Mouse (Mus musculus) cerebellum, adult 2 months (tissue): ENCODE results near the gene Nox1. TPM values are rescaled to one million over a fixed set of nuclear protein-coding genes. Genes with fewer than 3 reads are reported as not detected.

Experiments
- DNase-seq, 2 experiments: peaks; one replicate each; pipeline ENCODE4 v3.0.0; 2021
- H3K27ac ChIP-seq: fragments of 200-500 bp; 2 replicates; pipeline ENCODE4 v1.5.1; 2012; ENCODE audit warnings: low read length, control low read depth, inconsistent platforms; ENCODE audit not compliant: insufficient read depth
- H3K27me3 ChIP-seq: fragments of 200-500 bp; 2 replicates; pipeline ENCODE4 v1.6.1; 2012; ENCODE audit warnings: inconsistent platforms, mild to moderate bottlenecking, low read length, moderate library complexity; ENCODE audit not compliant: control insufficient read depth, insufficient read depth
- H3K4me1 ChIP-seq: fragments of 200-500 bp; 2 replicates; pipeline ENCODE4 v1.6.1; 2011; ENCODE audit warnings: low read length; ENCODE audit not compliant: control insufficient read depth, insufficient read depth
- H3K4me3 ChIP-seq: fragments of 200-500 bp; replicated peaks from 2 replicates; pipeline ENCODE3; 2011; ENCODE audit warnings: mild to moderate bottlenecking, low read depth, low read length, control low read depth; ENCODE audit not compliant: insufficient read depth
- CTCF ChIP-seq: fragments of 200-500 bp; IDR thresholded peaks from 2 replicates; pipeline ENCODE4 v1.5.1; 2011; ENCODE audit warnings: low read depth, mild to moderate bottlenecking, control low read depth, low read length, moderate library complexity, borderline replicate concordance; ENCODE audit not compliant: insufficient read depth
- POLR2A ChIP-seq: fragments of 200-500 bp; IDR thresholded peaks from 2 replicates; pipeline ENCODE4 v1.6.1; 2011; ENCODE audit warnings: low read length, control low read depth, borderline replicate concordance; ENCODE audit not compliant: insufficient read depth
- WGBS: fragments of 180-500 bp; shearing (Covaris S2); methylation state at CpG from one replicate; pipeline ENCODE4 v1.1.7; 2018; 5-methylcytosine and 5-hydroxymethylcytosine counted together
- polyA plus RNA-seq: library from polyadenylated mRNA; depleted of rRNA; stranded (reverse); fragments of >200 nt; gene quantifications from 2 replicates; pipeline ENCODE4 v1.2.3, GENCODE M21; 2012; rRNA removed

Nox1 gene
- 0.05 and 0.10 TPM in 2 replicates for polyA plus RNA-seq

DNA sequence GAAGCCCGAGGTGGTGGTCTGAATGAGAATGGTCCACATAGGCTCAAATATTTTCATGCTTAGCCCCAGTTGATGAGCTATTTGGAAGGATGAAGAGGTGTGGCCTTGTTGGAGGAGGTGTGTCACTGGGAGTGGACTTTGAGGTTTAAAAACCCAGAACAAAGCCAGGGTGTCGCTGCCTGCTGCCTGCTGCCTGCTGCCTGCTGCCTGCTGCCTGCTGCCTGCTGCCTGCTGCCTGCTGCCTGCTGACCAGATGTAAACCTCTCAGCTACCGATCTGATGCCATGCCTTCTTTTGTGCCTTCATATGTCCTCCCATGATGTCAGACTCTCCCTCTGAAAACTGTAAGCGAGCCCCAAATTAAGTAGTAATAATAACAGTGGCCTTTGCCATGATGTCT is at the start of gene Nox1:
TSS of gene Nox1 (minus strand) at position 101 of the 400 bp plus-strand sequence.
- TF ChIP-seq CTCF (no peak), POLR2A (no peak)
- H3K27me3 ChIP-seq = no peaks in the 10 kb centered on the region

DNA sequence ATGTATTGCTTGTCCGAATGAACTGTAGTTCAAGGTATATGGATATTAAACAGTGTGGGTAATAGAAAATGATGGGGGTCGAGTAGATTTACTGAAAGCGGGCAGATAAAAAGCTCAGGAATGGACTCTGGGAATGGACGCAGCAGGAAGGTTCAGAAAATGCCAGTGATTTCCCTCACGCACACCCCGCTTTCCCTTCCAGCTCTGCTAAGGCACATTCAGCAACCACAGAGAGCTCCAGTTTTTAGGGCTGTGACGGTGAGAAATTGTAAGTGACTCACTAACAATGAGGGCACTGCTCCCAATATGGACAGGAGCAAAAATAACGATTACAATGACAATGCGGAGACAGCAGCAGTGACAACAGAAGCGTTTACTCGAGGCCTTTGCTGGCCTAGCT is 40.4 kb upstream of the Nox1 start:
- H3K27ac ChIP-seq = no peak overlapping the region
- H3K4me3 ChIP-seq = no peak overlapping the region
- DNase-seq = no peak
- TF ChIP-seq POLR2A (no peak), CTCF (no peak)
- no peaks in the 10 kb centered on the region for H3K4me1 ChIP-seq
- 74% methylated on average over 11 of the region's 11 CpGs for WGBS
- no peaks in the 10 kb centered on the region for H3K27me3 ChIP-seq

More for the DNA sequence above, at the start of gene Nox1:
- no peak within 1 kb of the TSS for H3K27ac ChIP-seq
- no peaks in the 10 kb centered on the region for H3K4me1 ChIP-seq
- no peak within 1 kb of the TSS for H3K4me3 ChIP-seq
- WGBS = 49% methylated on average over 4 of the region's 4 CpGs
- DNase-seq = no peak

DNA sequence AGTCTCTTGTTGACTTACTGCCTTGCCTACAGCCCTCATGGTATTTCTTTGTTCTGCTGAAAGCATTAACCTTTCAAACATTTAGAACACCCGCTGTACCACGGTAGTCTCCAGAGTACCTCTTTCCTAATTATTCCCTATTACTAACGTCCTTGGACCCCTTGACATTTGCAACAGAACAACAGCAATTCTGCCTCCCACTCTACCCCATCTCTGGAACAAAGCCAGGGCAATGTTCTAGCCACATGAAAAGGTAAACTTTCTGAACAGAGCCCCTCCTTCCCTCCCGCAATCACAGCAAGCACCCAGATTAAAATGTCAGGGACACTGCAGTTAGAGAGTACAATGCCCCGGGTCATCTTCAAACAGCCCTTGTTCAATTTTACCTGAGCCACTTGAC is 39.4 kb upstream of the Nox1 start:
- TF ChIP-seq POLR2A (no peak), CTCF (no peak)
- Histone ChIP-seq H3K4me3 (no peak overlapping the region), H3K27me3 (no peaks in the 10 kb centered on the region), H3K4me1 (no peaks in the 10 kb centered on the region), H3K27ac (no peak overlapping the region)
- 52% methylated on average over 5 of the region's 5 CpGs for WGBS
- no peak for DNase-seq

DNA sequence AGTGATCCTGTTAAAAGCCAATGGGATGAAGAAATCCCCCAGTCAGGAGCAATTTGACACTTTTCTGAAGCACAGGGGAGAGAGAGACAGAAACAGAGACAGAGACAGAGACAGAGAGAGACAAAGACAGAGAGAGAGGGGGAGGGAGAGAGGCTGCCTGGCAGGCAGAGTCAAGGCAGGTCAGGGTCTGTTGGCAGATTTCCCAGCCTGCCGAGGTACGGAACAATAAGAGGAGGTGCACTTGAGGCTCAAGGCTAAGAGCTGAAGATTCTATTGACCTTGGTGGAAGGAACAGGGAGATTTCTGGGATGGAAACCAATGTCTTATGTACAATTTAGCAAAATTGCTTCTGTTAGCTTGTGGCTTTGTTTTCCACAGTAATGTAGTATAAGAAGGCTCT is 26.4 kb upstream of the Nox1 start:
- 18% methylated on average over 2 of the region's 2 CpGs for WGBS
- Histone ChIP-seq H3K4me1 (no peaks in the 10 kb centered on the region), H3K4me3 (no peak overlapping the region), H3K27ac (no peak overlapping the region), H3K27me3 (no peaks in the 10 kb centered on the region)
- TF ChIP-seq CTCF (no peak), POLR2A (no peak)
- no peak for DNase-seq

DNA sequence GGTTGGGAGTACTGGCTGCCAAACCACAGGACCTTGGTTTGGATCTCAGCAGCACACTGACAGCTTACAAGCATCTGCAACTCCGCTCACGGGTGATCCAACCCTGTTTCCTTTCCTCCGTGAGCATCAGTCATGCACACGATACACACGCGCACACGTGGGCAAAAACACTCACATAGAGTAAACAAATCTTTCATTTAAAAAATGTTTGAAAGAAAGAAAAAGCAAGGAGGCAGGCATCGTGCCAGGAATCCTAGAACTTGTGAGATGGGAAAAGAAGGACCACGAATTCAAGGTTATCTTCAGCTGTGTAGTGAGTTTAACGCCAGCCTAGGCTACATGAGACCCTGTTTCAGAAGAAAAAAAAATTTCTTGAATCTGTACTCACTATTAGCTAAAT is 24.2 kb upstream of the Nox1 start:
- no peak for TF ChIP-seq CTCF
- no peak for TF ChIP-seq POLR2A
- Histone ChIP-seq H3K27ac (no peak overlapping the region), H3K27me3 (no peaks in the 10 kb centered on the region), H3K4me1 (no peaks in the 10 kb centered on the region), H3K4me3 (no peak overlapping the region)
- no peak for DNase-seq
- 88% methylated on average over 10 of the region's 10 CpGs for WGBS

DNA sequence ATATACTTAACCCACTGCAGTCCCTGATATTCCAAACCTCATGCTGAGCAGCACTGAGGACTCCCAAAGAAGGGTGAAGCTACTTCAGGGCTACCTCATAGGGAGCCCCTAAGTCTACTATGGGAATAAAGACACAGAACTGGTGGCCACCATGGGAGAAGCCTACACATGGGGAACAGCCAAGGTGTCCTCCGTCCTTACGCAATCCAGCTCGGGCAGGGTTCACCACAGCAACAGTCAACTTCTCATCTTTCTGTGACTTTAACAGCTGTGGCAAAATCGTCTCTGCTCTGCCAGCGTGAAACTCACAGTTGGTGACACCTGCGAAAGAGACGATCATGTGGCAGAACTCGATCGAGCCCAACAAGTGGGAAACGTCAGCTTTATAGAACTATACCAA is 16.5 kb upstream of the Nox1 start:
- Histone ChIP-seq H3K4me3 (no peak overlapping the region), H3K27me3 (no peaks in the 10 kb centered on the region), H3K4me1 (no peaks in the 10 kb centered on the region), H3K27ac (no peak overlapping the region)
- no peak for DNase-seq
- WGBS = 78% methylated on average over 10 of the region's 10 CpGs
- TF ChIP-seq POLR2A (no peak), CTCF (no peak)

DNA sequence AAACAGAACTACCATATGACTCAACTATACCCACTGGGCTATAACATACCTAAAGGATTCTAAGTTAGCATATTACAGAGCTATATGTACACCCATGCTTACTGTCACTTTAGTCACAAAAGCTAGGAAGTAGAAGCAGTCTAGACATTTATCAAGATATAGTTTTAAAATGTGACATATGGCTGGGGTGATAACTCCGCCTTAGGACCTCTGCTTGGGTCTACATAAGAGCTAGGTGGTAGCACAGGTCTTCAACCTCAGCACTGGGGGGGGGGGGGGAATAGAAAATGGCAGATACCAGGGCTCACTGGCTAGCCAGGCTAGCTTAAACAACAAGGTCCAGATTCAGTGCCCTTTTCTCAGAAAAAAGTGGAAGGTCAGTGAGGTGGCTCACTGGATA is 11.3 kb upstream of the Nox1 start:
- WGBS = 92% methylated on average over 1 of the region's 1 CpGs
- H3K27me3 ChIP-seq = no peaks in the 10 kb centered on the region

DNA sequence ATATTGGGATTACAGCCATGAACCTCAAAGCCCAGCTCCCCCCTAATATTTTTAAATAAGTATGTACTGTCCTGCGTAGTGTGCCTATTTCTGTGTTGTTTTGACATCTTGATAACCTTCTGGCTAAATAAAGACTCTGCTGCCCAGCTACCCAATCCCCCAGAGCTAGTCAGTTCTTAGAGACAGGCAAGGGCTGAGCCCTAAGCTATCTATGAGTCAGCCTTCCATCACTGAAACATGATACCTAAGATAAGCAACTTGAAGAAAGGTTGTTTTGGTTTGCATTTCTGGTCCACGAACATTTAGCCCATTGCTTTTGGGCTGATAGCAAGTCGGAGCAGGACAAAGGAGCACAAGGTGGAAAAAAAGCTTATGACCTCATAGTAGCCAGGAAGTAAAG is 1.1 kb downstream of the Nox1 start:
- Histone ChIP-seq H3K27ac (no peak overlapping the region), H3K27me3 (no peaks in the 10 kb centered on the region), H3K4me1 (no peaks in the 10 kb centered on the region), H3K4me3 (no peak overlapping the region)
- DNase-seq = no peak
- 86% methylated on average over 3 of the region's 3 CpGs for WGBS
- TF ChIP-seq POLR2A (no peak), CTCF (no peak)

More for the DNA sequence above, 11.3 kb upstream of the Nox1 start:
- TF ChIP-seq CTCF (no peak), POLR2A (no peak)
- Histone ChIP-seq H3K27ac (no peak overlapping the region), H3K4me3 (no peak overlapping the region), H3K4me1 (no peaks in the 10 kb centered on the region)
- no peak for DNase-seq

DNA sequence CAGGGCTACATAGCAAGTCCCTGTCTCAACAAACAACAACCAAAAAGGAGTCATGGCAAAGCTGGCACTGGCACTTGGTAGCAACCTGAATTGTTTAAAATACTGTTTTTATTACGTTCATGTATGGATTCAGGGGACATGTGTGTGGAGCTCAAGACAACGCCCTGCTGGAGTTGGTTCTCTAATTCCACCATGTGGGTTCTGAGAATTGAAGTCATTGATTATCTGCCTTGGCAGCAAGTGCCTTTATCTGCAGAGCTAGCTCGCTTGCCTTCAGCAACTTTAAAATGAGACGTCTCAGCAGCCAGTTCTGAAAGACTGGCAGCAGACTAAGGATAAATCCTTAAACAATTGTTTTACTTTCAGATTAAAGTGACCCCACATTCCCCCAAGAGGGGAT is 3.6 kb downstream of the Nox1 start:
- Histone ChIP-seq H3K27me3 (no peaks in the 10 kb centered on the region), H3K4me3 (no peak overlapping the region), H3K4me1 (no peaks in the 10 kb centered on the region), H3K27ac (no peak overlapping the region)
- no peak for DNase-seq
- WGBS = 65% methylated on average over 4 of the region's 4 CpGs
- no peak for TF ChIP-seq CTCF
- no peak for TF ChIP-seq POLR2A
